Mouse (Mus musculus) left cerebral cortex, postnatal 25 days (tissue): ENCODE measurements at regions not wholly inside any gene's neighbourhood (a gene's known extent, or its start where the extent isn't known, plus 50 kb on each side); places are given as distances from the start of the nearest gene placed in this dataset.

Experiments
- DNase-seq, 2 experiments: peaks; one replicate each; pipeline ENCODE4 v3.0.0; 2022; ENCODE audit warnings: low spot score in 2 of 2, mixed read lengths in 1 of 2
- intact Hi-C: fragments of 180-260 bp; cut with DNase I; formaldehyde crosslinking; loops from one replicate; pipeline ENCODE4 v1.15.1; 2025

GRCm38 (mm10) chr3:147249906-147250305 lies 397.7 kb downstream of the Ttll7 start:
- no peak for DNase-seq
- intact Hi-C loops: no loop called here

DNA sequence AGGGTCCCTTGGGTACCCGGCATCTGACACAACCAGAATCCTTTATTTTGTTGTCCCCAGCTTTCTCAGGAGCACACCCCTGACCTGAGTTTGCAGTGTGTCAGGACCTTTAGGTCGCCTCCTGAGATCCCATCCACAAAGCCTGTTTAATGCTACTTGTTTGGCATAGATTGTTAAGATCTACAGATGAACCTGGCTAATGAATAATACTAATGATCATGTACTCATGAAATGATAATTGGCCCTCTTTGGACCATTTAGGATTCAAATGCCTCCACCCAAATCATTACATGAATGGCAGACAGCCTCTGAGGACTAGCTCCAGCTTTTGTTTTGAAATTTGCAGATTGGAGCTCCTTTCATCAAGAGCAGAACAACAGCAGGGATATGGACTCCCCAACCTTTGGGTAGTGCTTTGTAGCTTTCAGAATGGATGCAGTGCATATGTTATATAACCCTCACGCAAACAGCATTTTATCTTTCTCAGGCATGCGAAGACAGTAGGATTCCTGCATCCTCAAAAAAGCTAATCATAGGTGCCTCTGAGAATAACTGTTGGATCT lies 400.1 kb downstream of the Ttll7 start:
- intact Hi-C loops: no loop called here

GRCm38 (mm10) chr3:147252812-147253211 lies 400.6 kb downstream of the Ttll7 start:
- intact Hi-C loops: no loop called here
- peak in 1 of 2 experiments; percentile 19 for DNase-seq

More for the DNA sequence above, 400.1 kb downstream of the Ttll7 start:
- DNase-seq: no peak

DNA sequence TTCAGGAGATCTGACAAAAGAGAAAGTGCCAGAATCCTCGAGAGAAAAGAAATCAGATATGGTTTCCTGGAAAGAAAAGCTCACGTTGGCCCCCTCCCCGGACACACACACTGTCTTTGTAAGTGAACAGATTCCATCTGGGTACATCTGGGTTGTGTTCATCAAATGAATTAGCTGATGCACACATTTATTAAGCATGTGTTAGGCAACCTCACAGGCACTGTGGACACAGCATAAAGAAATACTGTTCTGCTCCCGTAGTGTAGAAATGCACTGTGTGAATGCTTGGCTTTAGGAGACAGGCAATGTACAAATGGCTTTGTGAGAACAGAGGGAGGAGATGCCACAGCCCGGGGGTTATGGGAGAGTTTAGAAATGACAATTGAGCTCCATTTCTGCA lies 402.3 kb downstream of the Ttll7 start:
- intact Hi-C loops: no loop called here
- no peak for DNase-seq

- no peak for DNase-seq
- intact Hi-C loops: no loop called here
These were observed 408.9 kb downstream of the Ttll7 start for GRCm38 (mm10) chr3:147260958-147261595.

DNA sequence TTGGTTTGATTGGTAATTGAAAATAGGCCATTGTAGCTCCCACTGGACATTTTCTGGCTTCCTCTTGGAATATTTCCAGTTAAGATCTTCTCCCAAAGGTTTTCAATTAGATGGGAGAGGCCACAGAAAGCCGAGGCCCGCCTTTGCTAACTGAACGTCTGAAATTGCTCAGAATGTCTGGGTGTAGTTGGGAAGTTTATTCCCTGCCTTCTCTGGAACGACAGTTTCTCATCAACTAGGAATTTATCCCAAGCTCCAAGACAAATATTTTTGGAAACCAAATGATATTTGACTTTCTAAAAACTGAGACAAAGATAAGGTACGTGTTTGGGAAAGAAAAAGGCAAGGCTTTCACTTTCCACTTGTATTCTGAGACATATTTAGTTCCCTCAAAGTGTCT lies 414.4 kb downstream of the Ttll7 start:
- intact Hi-C loops: no loop called here
- no peak for DNase-seq

DNA sequence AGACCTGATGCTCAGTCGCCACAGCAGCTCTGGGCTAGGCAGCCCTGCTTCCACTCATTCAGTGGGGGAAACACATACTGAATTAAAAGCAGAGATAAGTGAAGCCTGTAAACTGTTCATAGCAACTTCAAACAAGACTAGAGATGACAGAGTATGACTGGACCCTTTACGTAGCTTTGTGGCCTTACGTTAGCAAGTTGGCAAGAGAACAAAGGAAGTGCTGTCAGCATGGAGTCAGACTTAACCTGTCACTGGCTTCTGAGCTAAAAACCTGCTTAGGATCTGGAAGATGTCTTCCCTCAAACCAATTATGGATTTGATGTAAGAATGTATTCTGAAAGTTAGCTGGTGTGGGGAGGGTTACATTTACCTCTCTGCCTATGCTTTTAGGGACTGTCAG lies 421.3 kb downstream of the Ttll7 start:
- no peak for DNase-seq
- intact Hi-C loops: no loop called here

- no peak for DNase-seq
- intact Hi-C loops: no loop called here
These were observed 426.4 kb downstream of the Ttll7 start for GRCm38 (mm10) chr3:147278602-147279001.

DNA sequence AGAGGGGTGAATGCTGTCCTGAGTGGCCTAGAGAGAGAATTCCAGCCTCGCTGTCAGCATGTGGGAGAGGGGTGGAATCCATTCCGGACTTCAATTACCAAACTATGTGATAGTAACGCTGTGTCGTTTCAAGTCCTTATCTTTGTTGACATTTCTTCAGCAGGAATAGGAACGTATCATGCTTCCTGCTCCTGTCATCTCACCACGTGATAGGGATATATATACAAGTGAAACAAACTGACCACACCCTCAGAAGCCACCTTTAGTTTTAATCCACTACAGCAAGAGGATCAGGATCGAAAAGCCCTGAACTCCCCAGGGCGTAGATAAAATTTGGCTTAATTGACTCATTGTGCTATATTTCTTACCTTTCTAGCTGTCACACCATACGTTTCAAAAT lies 431.6 kb downstream of the Ttll7 start:
- intact Hi-C loops: no loop called here

GRCm38 (mm10) chr3:147284357-147284756 lies 432.2 kb downstream of the Ttll7 start:
- no peak for DNase-seq
- intact Hi-C loops: no loop called here

More for the DNA sequence above, 431.6 kb downstream of the Ttll7 start:
- no peak for DNase-seq

DNA sequence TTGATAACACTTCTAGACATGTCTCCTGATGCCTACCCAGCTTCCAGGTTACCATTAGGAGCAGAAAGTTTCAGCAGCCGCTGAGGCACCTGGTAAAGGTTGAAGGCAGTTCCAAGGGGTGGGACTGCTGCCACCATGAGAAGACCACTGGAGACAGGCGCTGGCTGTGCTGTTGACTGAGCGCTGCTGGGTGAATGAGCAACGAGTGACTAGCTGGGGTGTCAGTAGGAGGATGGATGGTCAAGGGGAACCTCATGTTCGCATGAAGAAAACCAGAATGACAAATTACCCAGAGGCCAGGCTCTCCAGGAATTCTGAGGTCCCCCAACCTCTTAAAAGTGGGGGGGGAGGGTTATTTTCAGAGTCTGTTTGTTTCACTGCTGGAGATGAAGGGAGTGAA lies 433.3 kb downstream of the Ttll7 start:
- intact Hi-C loops: no loop called here
- DNase-seq: no peak

GRCm38 (mm10) chr3:147287503-147287902 lies 435.3 kb downstream of the Ttll7 start:
- no peak for DNase-seq
- intact Hi-C loops: no loop called here

DNA sequence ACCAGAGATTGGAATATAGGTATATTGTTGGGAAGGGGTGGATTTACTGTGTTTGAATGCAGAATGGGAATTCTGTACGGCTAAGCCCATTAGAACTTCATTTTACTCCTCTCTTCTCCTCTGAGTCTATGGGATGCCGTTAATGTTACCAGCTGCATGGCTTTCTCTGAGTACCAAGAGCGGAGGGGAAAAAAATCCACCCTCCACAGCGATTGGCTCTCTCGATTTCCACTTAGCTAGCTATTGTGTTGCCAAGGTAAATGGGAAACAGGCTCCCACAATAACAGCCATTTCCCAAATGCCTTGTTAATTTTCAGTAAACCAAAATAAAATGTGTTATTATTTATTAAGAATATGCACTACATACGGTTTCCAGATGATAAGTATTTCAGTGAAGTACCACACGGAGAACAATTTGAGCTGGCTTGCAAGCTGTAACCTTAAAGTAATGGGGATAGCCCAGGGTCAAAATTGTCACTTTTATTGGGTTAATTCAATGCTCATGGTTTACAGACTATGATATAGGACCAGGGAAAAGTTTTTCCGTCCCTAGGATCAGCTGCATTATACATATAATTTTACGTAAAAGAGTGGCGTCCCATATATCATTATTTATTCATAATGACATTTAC lies 439.6 kb downstream of the Ttll7 start:
- intact Hi-C loops: no loop called here
- DNase-seq: no peak

GRCm38 (mm10) chr3:147298065-147298464 lies 445.9 kb downstream of the Ttll7 start:
- no peak for DNase-seq
- intact Hi-C loops: no loop called here

- DNase-seq: no peak
- intact Hi-C loops: no loop called here
These were observed 473.4 kb downstream of the Ttll7 start for GRCm38 (mm10) chr3:147325522-147325921.

DNA sequence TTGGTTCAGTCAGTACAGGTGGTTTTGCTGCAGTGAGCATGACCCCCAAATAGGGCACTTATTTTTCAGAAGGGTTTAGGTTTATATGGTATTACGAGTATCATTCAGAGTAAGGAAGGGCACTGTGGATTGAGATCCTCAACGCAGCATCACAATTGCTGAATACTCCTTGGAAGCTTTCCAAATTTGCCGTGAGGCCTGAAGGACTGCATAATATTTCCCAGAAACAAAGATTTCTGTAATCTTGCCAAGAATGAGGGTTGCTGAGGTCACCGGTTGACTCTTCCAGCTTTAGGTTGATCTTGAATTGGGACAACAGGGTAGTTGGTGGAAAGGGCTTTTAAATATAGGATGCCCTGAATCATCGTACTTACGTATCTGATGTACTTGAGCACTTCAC lies 482.1 kb downstream of the Ttll7 start:
- intact Hi-C loops: no loop called here
- no peak for DNase-seq

DNA sequence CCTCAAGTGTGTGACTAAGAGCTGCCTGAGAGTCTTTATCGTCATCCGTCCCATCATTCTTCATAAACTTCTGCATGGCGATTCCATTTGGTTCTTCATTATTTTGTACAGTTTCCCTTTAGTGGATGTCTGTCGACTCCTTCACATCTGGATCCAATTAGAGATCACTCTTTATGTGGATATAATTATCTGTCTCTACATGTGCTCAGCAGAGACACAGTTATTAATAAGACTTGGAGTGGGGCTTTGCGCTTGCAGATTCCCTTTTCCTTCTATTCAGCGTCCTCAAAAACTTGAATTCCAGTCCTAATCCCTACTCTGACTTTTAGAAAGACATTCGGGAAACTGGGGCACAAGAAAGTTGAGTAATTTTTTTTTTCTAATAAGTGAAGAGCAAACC lies 483.1 kb downstream of the Ttll7 start:
- intact Hi-C loops: no loop called here
- no peak for DNase-seq

DNA sequence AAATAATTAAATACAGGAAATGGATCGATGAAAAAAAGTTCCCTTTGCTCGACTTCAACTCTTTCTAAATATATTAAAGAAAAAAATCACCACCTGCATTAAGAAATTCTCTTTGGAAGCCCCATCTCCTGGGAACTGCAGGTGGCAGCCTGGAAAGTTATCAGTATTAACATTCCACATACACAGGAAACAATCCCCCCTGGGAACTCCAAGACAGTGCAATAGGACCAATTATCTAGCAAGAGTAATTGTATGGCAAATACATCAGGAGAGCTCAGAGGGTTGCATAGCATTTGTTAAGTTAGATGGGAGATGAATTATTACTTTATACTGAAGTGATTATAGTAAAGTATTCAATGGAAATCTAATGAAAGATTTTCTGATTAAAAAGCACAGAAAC lies 487.3 kb downstream of the Ttll7 start:
- no peak for DNase-seq
- intact Hi-C loops: no loop called here

DNA sequence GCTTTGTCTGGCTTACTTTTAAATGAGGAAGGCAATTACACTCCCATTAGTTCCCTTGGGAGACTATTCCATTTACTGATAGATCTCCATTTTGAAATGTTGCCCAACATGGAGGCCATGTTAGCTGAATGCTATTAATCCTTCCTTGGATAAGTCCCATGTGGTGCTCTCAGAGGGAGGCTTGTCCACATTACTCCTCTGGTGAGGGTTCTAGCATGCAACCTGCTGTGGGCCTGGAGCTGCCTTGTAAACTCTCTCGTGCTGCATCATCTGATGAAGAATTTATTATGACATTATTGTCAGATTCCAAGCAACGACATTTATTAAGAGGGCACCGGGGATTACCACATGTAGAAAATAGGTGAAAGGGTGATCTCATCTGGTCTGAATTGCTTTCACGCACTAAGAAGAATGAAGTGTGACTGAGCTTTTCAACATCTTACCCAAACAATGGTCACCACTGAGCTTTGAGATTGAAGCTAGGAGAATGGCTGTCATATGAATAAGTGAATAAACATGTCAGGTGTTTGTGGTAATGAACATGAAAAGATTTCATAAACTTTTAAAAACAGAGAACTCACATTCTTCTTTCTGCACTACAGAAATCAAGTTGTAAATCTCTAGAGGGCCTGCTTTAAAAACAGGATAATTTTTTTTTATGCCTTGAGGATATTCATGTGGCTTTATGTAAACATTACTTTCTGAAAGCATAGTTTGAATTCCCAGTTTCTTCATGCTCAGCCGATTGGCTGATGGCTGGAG lies 495.3 kb downstream of the Ttll7 start:
- intact Hi-C loops: no loop called here

GRCm38 (mm10) chr3:147387077-147387476 lies 534.9 kb downstream of the Ttll7 start:
- DNase-seq: no peak
- intact Hi-C loops: no loop called here

More for the DNA sequence above, 495.3 kb downstream of the Ttll7 start:
- DNase-seq: no peak

- intact Hi-C loops: no loop called here
- DNase-seq: no peak
These were observed 546.1 kb downstream of the Ttll7 start for GRCm38 (mm10) chr3:147398298-147398697.
